Mouse (Mus musculus): ENCODE data around the gene Il1rl2.
"Not testable (repeated sequence)": the region's sequence is repeated elsewhere in the genome, so short reads cannot be mapped to it uniquely, and the experiment has no call there.

Il1rl2 gene

GRCm38 (mm10) chr1:40324457-40324856 lies at the start of gene Il1rl2:
TSS of gene Il1rl2 (plus strand) at chr1:40324610.
- no peak for DNase-seq

GRCm38 (mm10) chr1:40275285-40276013 lies 49.0 kb upstream of the Il1rl2 start:
- DNase-seq, result no peak

GRCm38 (mm10) chr1:40277944-40278343 lies 46.5 kb upstream of the Il1rl2 start:
- DNase-seq, result no peak

GRCm38 (mm10) chr1:40278720-40279119 lies 45.7 kb upstream of the Il1rl2 start:
- DNase-seq, result no peak

- DNase-seq, result no peak
These were observed 45.1 kb upstream of the Il1rl2 start for GRCm38 (mm10) chr1:40279182-40279743.

- DNase-seq, result no peak
These were observed 42.5 kb upstream of the Il1rl2 start for GRCm38 (mm10) chr1:40281950-40282349.

- no peak for DNase-seq
These were observed 42.0 kb upstream of the Il1rl2 start for GRCm38 (mm10) chr1:40282394-40282793.

- no peak for DNase-seq
These were observed 40.4 kb upstream of the Il1rl2 start for GRCm38 (mm10) chr1:40283995-40284394.

- no peak for DNase-seq
These were observed 33.7 kb upstream of the Il1rl2 start for GRCm38 (mm10) chr1:40290489-40291255.

- no peak for DNase-seq
These were observed 32.2 kb upstream of the Il1rl2 start for GRCm38 (mm10) chr1:40292231-40292630.

- no peak for DNase-seq
These were observed 30.5 kb upstream of the Il1rl2 start for GRCm38 (mm10) chr1:40293891-40294290.

- no peak for DNase-seq
These were observed 29.6 kb upstream of the Il1rl2 start for GRCm38 (mm10) chr1:40294824-40295223.

GRCm38 (mm10) chr1:40298053-40298452 lies 26.4 kb upstream of the Il1rl2 start:
- DNase-seq, result no peak

GRCm38 (mm10) chr1:40303179-40303866 lies 21.1 kb upstream of the Il1rl2 start:
- no peak for DNase-seq

- not testable (repeated sequence) for DNase-seq
These were observed 20.1 kb upstream of the Il1rl2 start for GRCm38 (mm10) chr1:40304321-40304720.

- no peak for DNase-seq
These were observed 18.3 kb upstream of the Il1rl2 start for GRCm38 (mm10) chr1:40306111-40306510.

- no peak for DNase-seq
These were observed 13.3 kb upstream of the Il1rl2 start for GRCm38 (mm10) chr1:40311123-40311522.

GRCm38 (mm10) chr1:40311625-40312024 lies 12.8 kb upstream of the Il1rl2 start:
- DNase-seq, result no peak

GRCm38 (mm10) chr1:40314016-40314415 lies 10.4 kb upstream of the Il1rl2 start:
- DNase-seq, result no peak

- no peak for DNase-seq
These were observed 6.8 kb upstream of the Il1rl2 start for GRCm38 (mm10) chr1:40317657-40318056.

- DNase-seq, result no peak
These were observed 2.6 kb upstream of the Il1rl2 start for GRCm38 (mm10) chr1:40321824-40322223.

GRCm38 (mm10) chr1:40322543-40322942 lies 1.9 kb upstream of the Il1rl2 start:
- DNase-seq, result no peak

- no peak for DNase-seq
These were observed 719 bp downstream of the Il1rl2 start for GRCm38 (mm10) chr1:40324955-40325702.
